Mouse (Mus musculus): ENCODE data around the gene Aqp11. TPM values are rescaled to one million over a fixed set of nuclear protein-coding genes. Genes with fewer than 3 reads are reported as not detected.
A peak's percentile ranks its signal among the peaks of the same experiment; 100 is the strongest.

The Aqp11 gene
- 1.3 and 2.5 TPM in 2 replicates for total RNA-seq (2015; ENCODE audit: low replicate concordance)
- 0.51 and 1.3 TPM in 2 replicates for total RNA-seq (2017; ENCODE audit: low replicate concordance)

DNA sequence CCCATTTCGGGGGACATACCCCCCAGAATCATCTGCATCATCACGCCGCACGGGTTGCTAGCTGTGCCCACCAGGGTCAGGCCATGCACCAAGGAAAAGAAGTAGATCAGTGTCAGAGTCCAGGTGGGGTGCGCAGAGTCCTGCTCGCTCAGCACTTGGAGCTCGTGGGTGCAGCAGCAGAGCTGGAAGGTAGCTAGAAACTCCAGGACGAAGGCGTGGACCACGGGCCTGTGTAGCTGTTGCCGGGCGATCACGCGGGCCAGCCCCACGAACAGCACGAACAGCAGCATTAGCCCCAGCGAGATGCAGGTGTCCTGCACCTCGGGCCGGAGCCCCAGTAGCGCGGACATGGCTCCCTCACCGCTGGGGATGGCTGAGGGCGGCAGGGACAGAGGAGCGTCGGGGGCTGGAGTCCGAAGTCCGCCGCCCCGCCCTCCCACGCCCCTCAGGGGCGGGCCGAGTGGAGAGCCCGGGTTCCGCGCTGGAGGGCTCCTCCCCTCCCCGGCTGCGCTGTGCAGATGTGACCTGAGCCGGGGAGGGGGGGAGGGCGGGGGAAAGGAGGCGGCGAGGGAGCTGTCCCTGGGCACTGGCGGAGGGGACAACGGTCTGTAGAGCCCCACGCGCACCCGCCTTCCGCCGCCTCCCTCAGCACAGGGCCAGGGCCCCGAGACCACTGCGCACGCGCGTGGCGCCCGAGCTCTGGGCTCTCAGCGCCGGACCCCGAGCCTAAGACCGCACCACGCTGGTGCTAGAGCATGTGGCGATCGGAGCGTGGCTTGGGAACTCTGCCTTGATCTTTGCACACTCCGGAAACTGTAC lies at the start of gene Aqp11:
Gene Aqp11, minus strand, starts transcription at position 652 of the 819 bp plus-strand sequence.
- ATAC-seq (replicated peaks; ENCODE audit: low FRiP score, poor library complexity, severe bottlenecking): peak; percentile 95

DNA sequence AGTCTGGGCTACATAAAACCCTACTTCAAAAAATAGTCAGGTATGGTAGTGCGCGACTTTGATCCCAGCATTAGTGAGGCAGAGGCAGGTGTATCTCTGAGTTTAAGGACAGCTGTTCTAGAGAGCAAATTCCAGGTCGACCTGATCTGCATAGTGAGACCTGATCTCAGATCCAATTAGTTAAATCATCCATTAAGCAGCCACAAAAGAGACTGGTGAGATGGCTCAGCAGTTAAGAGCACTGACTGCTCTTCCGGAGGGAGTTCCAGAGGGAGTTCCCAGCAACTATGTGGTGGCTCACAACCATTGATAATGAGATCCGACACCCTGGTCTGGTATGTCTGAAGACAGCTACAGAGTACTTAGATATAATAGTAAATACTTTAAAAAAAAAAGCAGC lies 45.4 kb upstream of the Aqp11 start:
- ATAC-seq (replicated peaks; ENCODE audit: low FRiP score, poor library complexity, severe bottlenecking): no peak

DNA sequence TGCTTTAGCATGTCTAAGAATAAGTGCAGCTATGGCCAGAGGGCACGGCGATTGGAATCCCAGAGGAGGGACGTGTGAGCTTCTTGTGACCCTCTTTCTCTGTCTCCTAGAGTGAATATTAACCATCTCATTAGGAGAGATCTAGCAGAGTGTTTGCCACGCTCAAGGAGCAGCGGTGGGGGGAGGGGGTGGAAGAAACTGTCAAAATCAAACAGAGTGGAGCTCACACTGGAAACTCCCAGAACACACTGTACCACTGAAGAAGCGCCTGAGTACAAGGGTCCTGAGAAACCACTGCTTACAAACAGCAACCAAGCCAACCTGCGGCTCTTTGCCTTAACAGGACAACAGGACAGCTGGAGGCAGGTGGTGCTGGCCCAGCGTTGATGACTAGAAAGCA lies 43.4 kb upstream of the Aqp11 start:
- ATAC-seq (replicated peaks; ENCODE audit: low FRiP score, poor library complexity, severe bottlenecking): no peak

DNA sequence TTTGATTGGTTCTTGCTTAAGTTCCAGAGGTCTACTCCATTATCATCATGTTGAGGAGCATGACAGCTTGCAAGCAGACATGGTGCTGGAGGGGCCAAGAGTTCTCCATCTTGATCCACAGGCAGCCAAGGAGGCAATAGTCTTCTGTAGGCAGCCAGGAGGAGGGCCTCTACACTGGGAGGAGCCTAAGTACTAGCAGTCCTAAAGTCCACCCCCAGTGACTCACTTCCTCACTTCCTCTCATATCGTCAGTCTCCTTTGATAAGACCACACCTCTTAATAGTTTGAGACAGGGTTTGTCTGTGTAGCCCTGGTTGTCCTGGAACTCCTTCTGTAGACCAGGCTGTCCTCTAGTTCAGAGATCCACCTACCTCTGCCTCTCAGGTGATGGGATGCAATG lies 42.7 kb upstream of the Aqp11 start:
- ATAC-seq (replicated peaks; ENCODE audit: low FRiP score, poor library complexity, severe bottlenecking): no peak

DNA sequence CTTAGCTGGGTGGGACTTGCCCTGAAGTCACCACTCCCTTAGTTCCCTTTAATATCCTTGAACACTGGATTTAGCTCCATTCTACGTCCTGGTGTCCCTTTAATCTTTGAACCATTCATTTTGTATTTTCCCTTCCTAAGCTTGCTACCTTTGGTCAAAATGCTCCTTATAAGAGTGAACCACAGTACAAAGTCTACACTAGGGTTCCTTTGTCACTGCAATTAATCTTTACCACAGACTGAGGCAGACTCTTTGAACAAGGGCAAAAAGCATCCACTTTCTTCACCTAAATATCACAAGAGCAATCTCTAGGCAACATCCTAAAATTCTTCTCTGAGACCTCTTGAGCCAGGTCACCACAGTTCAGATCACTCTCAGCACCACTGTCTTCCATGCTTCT lies 42.1 kb upstream of the Aqp11 start:
- ATAC-seq (replicated peaks; ENCODE audit: low FRiP score, poor library complexity, severe bottlenecking): no peak

DNA sequence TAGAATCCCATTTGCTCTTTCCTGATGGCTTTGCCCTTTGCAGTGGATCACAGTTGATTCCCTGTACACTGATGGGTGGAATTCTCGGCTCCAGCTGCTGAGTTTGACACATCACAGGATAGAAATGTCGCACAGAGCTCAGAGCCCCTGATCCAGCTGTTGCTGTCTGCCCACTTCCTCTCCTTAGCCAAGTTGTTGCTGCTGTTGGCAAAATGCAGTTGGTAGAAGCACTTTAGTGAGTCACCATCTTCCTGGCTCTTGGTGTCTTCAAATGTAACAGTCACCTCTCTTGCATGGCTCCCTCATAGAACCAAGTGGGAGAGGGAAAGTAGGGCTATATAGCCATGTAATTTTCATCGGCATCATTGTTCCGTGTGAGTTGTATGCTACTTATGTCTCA lies 39.1 kb upstream of the Aqp11 start:
- ATAC-seq (replicated peaks; ENCODE audit: low FRiP score, poor library complexity, severe bottlenecking): no peak

DNA sequence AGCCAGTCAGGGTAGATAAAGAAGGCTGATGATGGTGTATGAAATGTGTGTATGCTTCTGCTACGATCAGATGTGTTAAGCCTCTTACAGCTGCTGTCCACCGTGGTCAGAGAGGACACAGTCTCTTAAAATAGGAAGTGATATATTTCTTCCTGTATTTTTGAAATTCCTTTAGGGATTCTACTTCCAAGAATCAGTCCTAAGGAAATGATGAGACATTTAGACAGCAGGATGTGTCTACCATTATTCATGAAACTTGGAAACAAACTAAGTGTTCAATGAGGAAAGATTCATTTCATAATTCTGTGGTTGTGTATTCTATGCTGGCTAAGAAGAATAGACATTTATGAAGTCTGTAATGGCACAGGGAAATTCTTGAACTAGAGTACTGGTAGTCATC lies 37.8 kb upstream of the Aqp11 start:
- no peak for ATAC-seq (replicated peaks; ENCODE audit: low FRiP score, poor library complexity, severe bottlenecking)

DNA sequence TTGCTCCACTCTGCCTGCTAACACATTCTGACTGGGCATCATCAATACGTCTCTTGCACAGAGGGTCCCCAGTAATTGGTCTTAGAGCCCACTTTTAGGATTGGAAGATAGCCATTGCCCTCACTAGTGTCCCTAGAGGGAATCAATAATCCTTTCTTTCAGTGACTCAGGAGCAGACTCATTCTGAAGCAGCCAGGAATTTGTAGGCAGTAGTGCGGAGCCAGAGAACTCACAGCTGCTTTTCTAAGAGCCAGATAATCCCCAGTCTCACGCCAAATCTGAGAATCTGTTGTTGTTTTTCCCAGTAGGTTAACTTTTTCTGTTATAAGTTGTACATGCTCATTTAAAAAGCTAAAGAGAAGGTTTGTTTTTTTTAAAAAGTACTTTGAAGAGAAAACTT lies 37.3 kb upstream of the Aqp11 start:
- no peak for ATAC-seq (replicated peaks; ENCODE audit: low FRiP score, poor library complexity, severe bottlenecking)

DNA sequence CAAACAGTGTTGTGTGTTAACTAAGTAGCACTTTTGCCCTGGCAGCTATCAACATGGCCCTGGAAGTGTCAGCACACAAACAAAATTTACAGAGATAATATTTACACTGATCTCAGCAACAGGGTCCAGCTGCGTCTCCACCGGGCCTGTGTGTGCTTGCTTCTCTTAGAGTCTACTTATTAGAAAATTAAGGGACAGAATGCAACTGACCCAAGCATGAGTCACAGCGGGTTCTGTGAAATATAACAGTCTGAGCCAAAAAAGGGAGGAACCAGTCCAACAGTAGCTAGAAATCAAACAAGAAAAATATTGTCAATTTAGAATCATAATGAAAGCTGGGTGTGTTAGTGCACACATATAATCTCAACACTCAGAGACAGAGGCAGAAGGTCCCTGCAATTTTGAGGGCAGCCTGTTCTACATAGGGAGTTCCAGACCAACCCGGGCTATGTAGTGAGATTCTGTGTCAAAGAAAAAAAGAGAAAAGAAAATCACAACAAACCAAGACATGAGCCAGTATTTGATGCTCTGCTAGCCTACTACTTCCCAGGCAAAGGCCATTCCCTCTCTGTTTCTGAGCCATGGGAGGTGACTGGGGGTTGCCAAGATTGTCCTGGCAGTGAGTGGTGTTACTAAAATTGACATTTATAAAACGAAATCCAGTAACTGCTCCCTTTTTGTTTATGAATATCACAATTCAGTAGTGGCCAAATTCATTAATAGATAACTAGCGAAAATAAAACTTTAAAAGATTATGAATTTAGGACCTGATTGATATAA lies 32.9 kb upstream of the Aqp11 start:
- no peak for ATAC-seq (replicated peaks; ENCODE audit: low FRiP score, poor library complexity, severe bottlenecking)

DNA sequence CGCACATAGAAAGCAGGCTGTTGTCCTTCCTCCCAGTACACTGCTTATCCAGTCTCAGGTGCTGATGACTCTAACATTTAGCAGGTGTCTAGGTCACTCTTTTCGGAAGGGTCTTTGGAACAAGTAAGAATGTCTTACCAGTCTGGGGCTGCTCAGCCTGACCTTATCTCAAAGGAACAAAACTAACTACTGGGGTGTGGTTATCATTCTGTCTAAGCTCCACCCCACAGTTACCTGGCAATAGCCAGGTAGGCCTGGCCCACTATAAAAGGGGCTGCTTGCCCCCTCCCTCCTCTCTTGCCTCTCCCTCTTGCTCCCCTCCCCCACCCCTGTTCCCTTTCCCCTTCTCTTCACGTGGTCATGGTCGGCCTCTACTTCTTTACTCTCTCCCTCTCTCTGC lies 30.9 kb upstream of the Aqp11 start:
- ATAC-seq (replicated peaks; ENCODE audit: low FRiP score, poor library complexity, severe bottlenecking): no peak

DNA sequence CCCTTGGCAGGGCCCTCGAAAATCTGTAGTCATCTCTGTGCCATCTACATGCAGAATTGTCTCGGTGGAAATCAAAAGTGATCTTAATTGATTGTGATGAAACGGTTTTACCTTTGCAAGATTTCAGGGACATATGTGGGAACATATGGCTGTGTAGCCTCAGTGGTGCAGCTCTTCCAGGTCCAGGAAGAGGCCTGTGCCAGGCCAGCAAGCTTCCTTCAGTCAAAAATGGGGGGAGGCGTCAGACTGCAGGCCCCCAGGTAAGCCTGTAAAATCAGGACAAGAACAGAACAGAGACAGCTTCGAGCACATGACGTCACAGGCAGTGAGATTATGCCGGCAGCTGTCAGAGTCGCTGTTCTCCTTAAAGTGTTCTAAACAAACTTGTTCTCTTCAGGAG lies 29.8 kb upstream of the Aqp11 start:
- ATAC-seq (replicated peaks; ENCODE audit: low FRiP score, poor library complexity, severe bottlenecking): no peak

DNA sequence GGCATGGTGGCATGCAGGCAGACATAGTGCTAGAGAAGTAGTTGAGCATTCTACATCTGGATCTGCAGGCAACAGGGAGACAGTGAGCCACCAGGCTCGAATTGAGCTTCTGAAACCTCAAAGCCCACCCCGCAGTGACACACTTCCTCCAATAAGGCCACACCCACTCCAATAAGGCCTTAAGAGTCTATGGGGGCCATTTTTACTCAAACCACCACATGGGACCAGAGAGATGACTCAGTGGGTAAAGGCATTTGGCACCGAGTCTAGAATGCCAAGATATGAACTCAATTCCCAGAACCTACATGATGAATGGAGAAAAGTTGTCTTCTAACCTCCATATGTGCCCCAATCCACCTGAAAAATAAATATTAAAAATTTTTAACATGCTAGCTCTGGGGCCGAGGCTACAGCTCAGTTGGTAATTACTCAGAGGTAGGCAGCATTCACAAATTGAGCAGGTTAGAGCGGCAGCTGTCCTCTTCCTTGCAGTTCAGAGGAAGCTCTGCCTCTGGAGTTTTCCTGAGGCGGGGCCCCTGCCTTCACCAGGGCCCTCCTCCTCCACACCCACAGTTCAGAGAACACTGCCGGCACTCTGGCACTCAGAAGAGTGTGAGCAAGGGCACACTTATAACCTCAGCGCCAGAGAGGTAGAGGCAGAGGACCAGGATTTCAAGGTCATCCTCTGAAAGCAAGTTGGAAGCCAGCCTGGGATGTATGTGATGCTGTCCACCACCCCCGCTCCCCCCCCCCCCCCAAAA lies 28.5 kb upstream of the Aqp11 start:
- ATAC-seq (replicated peaks; ENCODE audit: low FRiP score, poor library complexity, severe bottlenecking): no peak

DNA sequence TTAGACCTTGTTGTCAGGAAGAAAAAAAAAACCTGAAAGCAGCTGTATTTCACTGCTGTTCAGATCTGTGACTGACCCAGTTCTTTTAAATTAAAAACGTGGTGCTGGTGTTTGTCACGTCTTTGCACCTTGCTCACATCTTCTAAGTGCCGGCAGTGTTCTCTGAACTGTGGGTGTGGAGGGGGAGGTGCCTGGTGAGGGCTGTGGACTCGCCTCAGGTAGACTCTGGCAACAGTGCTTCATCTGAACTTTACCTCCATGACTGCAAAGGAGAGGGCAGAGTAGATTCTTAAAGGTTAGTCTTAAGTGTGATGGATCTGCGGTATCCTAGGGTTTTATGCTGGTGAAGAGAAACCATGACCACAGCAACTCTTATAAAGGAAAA lies 27.9 kb upstream of the Aqp11 start:
- no peak for ATAC-seq (replicated peaks; ENCODE audit: low FRiP score, poor library complexity, severe bottlenecking)

DNA sequence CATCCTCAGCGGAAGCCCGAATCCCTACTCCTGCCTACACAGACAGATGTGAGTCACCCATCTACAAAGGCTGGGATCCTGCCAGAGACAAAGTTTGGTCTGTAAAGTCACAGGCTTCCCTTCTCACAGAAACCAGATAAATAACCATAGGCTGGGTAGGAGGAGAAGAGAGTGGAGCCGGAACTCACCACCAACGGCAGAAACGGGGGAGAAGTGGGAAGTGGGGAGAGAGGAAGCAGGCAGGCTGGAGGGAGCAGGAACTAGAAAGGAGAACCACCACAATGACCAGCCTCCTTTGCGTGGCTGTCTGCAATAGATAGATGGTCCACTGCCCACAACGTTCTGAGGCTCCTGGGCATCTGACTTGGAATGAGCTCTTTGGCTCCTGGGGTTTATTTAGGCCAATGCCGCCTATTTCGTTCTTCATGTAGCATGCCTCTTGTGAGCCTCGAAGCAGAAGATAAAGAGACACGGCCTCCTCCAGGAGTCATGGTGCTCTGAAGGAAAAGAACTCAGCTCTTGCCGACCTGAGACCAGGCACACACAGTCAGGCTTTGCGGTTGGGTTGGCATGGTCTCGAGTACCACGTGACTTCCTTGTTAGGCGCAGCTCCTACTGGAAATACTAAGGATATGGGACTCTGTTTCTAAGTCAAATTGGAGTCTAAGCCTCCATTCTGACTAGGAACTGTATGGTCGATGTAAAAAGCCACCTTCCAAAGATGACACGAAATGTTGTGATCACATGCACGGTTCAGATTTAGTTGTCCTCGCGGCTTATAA lies 27.3 kb upstream of the Aqp11 start:
- no peak for ATAC-seq (replicated peaks; ENCODE audit: low FRiP score, poor library complexity, severe bottlenecking)

DNA sequence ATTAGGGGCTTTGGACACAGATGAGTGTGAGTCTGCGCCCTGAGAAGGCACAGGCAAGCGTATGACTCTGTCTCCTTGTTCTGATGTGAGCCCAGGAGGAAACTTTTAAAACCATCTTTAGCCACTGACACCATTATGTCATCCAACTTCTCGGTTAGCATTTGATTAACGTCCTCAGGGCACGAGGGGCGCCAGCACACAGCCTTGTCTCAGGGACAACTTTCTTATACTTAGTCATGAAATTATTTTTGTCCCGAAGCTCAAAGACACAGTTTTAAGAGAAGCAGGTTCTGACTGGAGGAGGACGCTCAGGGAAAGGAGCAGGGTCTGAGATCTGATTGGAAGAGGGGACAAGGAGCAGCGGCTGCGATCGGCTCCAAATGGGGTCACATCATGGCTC lies 26.5 kb upstream of the Aqp11 start:
- no peak for ATAC-seq (replicated peaks; ENCODE audit: low FRiP score, poor library complexity, severe bottlenecking)

DNA sequence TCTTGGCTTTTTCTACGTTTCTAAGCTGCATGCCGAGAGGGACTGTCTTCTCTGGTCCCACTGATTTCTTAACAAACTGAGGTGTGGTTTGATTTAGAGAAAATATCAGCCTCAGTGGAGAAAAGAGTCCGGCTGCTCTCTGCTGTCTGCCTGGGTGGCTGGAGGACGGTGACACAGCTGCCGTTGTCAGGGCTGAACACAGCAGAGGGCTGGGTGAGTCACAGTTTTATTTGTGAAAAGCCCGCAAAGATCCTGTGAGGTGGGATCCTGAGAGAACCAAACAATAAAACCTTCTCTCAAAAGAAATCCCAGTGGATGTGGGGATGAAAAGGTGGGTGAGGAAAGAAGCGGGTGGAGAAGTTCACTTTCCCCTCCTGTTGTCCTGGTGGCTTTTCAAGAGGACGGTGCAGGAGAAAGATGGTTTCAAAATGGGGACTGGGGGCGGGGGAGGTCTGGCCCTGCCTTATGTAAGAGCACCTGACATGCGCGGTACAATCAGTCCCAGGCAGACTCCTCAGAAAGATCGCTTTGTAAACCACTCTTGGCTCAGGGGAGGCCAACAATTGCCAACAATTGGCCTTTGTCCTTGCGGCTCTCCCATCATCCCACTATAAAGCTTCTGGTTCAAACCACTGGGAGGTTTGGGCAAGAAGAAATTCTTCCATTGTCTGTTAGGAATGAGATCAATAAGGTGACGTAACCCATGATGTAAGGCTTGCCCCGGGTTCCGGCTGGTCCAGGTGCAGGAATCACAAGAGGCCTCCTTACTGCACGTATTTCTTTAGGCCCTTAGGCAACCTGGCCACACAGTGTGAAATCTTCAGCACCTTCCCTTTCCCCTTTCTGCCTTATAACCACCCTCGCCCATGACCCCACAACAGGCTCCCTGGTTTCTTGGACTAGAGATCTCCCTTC lies 19.1 kb upstream of the Aqp11 start:
- ATAC-seq (replicated peaks; ENCODE audit: low FRiP score, poor library complexity, severe bottlenecking): no peak

DNA sequence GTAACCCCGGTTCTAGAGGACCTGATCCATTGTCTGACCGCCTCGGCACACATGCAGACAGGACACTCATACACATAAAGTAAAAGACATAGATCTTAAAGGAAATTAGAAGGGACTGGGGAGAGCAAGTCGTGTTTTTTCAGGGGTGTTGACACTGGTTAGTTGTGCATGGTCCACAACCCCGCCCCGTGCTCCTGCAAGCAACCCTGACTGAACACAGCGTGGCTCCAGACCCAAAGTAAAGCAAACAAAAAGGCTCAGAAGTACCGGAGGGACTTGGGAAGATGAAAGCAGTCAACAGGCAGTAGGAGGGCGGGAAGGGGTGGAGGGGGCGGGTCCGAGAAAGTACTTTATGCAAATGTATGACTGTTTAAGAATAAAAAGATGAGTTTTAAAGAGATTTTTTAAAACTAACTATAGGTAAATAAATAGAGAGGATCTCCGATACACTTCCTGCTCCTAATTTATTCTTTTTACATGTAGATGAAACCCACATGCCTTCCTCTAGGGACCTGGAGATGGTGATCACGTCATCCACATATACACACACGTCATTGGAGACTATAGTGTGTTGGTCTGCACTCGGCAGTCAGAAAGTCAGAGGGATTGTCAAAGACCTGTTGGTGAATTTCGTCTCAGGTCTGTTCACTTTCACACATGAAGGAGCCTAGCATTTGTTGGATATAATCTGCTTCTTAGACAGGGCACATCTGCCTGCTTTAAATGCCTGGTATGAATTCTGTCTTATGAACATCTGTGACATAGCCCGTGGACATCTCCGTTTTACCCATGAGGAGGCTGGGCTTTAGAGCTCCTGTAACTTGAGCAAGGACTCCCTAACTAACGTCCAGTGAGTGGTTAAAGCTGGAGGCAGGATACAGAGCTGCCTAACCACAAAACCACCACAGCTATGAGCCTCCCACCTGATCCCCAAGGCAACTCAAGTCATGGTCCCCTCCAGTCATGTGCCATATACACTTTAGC lies 11.4 kb upstream of the Aqp11 start:
- peak; percentile 56 for ATAC-seq (replicated peaks; ENCODE audit: low FRiP score, poor library complexity, severe bottlenecking)
